Mouse (Mus musculus) neutrophil, adult 5-6 weeks (primary cell): ENCODE measurements around the gene Nkx6-1. TPM values are rescaled to one million over a fixed set of nuclear protein-coding genes. Genes with fewer than 3 reads are reported as not detected.

Experiments used
- ATAC-seq: fragments of 151-379, 151-347 bp; 2 replicates; pipeline ENCODE4 v1.8.0; 2017; ENCODE audit warnings: mild to moderate bottlenecking, moderate TSS enrichment; ENCODE audit not compliant: insufficient number of reproducible peaks, poor library complexity, low FRiP score, severe bottlenecking; ENCODE audit errors: extremely low read depth
- total RNA-seq: library from RNA; stranded (forward); fragments of 200-1000 nt; gene quantifications from 2 replicates; pipeline ENCODE4 v1.2.3, GENCODE M21; 2017

Gene Nkx6-1
- total RNA-seq, 1 experiment from 2014 or later: not detected

- no peak for ATAC-seq
Measured at GRCm38 (mm10) chr5:101661561-101662211, 3.1 kb downstream of the Nkx6-1 start.

DNA sequence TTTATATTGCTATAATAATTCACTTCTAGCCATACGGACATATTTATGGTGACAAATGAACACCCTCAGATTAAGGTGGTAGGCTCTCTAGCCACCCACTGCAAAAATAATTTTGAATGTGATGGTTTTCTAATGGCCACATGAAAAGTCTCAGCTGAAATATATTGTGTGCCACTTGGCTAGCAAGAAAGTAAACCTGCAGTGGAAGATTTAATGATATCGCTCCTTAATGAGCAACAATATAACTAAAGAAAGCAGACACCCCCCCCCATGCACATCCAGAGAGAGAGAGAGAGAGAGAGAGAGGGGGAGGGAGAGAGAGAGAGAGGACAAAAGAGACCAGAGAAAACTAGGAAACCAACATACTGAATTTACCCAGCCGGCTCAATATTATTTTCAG, 4.1 kb downstream of the Nkx6-1 start:
- ATAC-seq: no peak

GRCm38 (mm10) chr5:101659411-101659971, 5.3 kb downstream of the Nkx6-1 start:
- no peak for ATAC-seq

DNA sequence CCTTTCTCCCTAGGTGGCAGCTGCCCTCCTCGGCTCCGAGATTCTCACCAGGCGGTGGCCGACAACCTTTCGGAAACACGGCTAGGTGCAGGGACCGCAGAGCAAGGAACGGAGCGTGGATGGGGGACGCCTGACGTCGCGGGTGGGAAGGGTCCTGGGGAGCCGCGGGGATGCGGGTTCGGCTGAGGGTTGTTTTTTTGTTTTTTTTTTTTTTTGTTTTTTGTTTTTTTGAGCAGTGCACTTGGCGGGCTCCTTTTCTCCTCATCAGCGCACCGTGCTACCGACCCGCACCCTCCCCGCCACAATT, 5.9 kb downstream of the Nkx6-1 start:
- ATAC-seq: no peak

DNA sequence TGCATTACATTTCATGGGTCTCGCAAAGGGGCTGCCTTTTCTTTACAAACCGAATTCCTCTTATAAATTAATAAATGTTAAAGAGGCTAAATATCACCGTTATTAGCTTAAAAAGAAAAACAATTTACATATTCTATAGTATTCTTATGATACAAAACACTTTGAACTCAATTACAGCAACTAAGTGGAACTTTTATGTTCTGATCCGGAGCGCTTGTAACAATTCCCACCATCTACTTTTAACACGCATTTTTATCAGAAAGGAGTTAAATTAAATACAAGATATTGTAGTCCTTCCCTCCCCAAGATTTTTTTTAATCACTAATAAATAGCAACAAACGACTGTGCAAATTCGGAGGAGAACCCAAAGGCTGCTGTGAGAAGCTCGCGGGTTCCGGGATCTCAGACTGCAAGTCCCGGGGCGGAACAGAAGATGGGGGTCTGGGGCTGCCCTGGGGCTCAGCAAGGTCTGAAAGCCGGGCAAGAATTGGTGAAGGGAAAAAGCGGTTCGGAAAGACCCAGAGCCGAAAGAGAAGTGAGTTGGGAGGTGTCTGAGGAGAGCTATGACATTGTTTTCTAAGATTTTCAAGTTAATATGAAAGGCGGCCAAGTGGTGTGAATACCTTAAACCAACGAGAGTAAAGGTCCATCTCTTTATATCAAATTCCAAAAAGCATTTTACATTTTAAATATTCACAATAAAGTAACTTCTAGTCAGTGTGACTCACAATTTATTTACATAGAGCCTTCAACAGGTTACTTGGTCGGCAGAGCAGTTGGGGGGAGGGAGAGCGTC, 6.4 kb downstream of the Nkx6-1 start:
- no peak for ATAC-seq

GRCm38 (mm10) chr5:101657698-101658097, 7.1 kb downstream of the Nkx6-1 start:
- ATAC-seq: no peak

DNA sequence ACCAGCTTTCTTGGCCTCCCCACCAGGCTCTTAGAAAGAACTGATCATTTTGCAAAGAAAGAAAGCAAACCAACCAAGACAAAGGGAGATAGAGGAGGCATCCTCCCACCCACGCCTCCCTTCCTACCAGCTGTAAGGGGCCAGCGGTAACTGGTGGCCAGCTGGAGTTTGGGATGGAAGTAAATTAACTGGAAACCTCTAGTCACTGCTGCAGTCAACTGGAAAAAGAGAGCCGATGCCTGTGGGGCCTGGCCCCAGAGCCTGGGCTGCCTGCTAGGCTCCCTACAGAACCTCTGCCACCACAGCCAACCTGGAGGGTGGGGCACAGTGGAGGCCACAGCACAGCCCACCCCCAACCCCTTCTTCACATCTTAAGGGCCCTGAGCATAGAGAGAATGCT, 8.7 kb downstream of the Nkx6-1 start:
- ATAC-seq: no peak

DNA sequence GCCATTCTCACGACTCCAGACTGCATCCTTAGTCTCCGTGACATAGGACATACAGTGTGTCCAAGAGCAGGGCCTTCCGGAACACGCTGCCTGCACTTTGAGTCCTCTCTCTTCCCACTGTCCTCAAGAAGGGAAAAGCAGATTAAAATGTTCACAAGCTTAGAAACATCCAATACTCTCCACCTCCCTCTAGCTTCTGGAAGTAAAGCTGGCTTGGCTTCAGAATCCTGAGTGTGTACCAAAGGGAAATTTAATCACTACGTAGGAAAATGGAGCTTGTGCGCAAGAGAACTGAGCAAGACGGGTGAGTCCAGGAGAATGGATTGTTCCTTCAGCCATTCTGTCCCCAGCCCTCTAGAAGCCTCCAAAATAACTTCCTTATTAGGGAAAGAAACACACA, 9.4 kb downstream of the Nkx6-1 start:
- no peak for ATAC-seq

GRCm38 (mm10) chr5:101647726-101648686, 16.8 kb downstream of the Nkx6-1 start:
- ATAC-seq: 0 out of 2 replicates have a peak, but pooled peaks have one; percentile 13

- no peak for ATAC-seq
Measured at GRCm38 (mm10) chr5:101646961-101647575, 17.7 kb downstream of the Nkx6-1 start.

DNA sequence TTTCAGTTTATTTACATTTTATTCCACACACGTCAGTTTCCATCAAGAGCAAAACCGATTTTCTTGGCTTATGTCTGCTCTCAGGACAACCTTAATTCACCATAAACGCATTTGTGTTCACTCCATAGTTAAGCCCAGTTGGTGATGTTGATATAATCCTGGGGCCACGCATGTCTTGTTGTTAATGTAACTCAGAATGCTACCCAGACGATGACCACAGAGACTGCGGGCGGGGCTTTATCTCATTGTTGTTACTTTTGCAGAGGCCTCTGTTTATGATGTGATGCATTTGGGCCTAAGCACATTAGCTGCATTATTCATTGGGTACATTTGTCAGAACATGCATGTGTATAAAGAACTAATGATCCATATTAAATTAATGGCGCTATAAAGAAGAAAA, 19.7 kb downstream of the Nkx6-1 start:
- ATAC-seq: no peak

DNA sequence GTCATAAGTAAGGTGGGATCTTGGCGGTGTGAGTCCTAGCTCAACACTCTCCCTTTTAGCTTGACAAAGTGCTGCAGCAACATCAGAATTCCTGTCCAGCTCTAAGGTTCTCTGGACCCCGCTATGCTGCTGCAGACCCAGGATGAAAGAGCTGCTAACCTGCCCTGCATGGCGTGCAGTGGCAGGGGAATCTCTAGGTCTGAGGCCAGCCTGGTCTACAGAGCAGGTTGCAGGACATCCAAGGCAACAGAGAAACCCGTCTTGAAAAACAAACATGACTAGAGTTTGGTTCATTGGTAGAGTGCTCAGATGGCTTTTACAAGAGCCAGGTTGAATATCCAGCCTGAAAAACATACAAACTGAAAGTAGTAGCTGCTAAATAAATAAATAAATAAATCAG, 26.7 kb downstream of the Nkx6-1 start:
- ATAC-seq: no peak

Other genes starting within 250 kb of the Nkx6-1 start
- gene Cds1, start 100.1 kb upstream of the Nkx6-1 start, total RNA-seq: 0.70 and 0.86 TPM in 2 replicates